Mouse (Mus musculus): ENCODE measurements around the gene Castor1.

The Castor1 gene

GRCm38 (mm10) chr11:4206563-4206962, 11.5 kb upstream of the Castor1 start:
- in situ Hi-C loops (cut with MboI), result no loop called here

- in situ Hi-C loops (cut with MboI), result no loop called here
Measured at GRCm38 (mm10) chr11:4207655-4208054, 10.4 kb upstream of the Castor1 start.

- in situ Hi-C loops (cut with MboI), result no loop called here
Measured at GRCm38 (mm10) chr11:4209556-4209955, 8.5 kb upstream of the Castor1 start.

- in situ Hi-C loops (cut with MboI), result no loop called here
Measured at GRCm38 (mm10) chr11:4210786-4211185, 7.2 kb upstream of the Castor1 start.

GRCm38 (mm10) chr11:4213107-4213506, 4.9 kb upstream of the Castor1 start:
- in situ Hi-C loops (cut with MboI), result no loop called here

GRCm38 (mm10) chr11:4214572-4214971, 3.5 kb upstream of the Castor1 start:
- in situ Hi-C loops (cut with MboI), result no loop called here

- in situ Hi-C loops (cut with MboI), result loop anchor here (5.0 kb wide), 1 partner anchor 42 kb away; the partner anchor contains the start of gene Lif
Measured at GRCm38 (mm10) chr11:4215061-4215460, 3.0 kb upstream of the Castor1 start.

- in situ Hi-C loops (cut with MboI), result loop anchor here (5.0 kb wide), 1 partner anchor 41 kb away; the partner anchor contains the start of gene Lif
Measured at GRCm38 (mm10) chr11:4216248-4217000, 1.6 kb upstream of the Castor1 start.

GRCm38 (mm10) chr11:4218637-4219036, 612 bp downstream of the Castor1 start:
- in situ Hi-C loops (cut with MboI), result loop anchor here (5.0 kb wide), 1 partner anchor 39 kb away; the partner anchor contains the start of gene Lif

- in situ Hi-C loops (cut with MboI), result loop anchor here (5.0 kb wide), 1 partner anchor 38 kb away; the partner anchor contains the start of gene Lif
Measured at GRCm38 (mm10) chr11:4219317-4219751, 1.3 kb downstream of the Castor1 start.

GRCm38 (mm10) chr11:4219908-4220307, 1.9 kb downstream of the Castor1 start:
- in situ Hi-C loops (cut with MboI), result loop anchor here (5.0 kb wide), 1 partner anchor 37 kb away; the partner anchor contains the start of gene Lif

- in situ Hi-C loops (cut with MboI), result no loop called here
Measured at GRCm38 (mm10) chr11:4220443-4221400, 2.7 kb downstream of the Castor1 start.

GRCm38 (mm10) chr11:4222046-4222950, 4.3 kb downstream of the Castor1 start:
- in situ Hi-C loops (cut with MboI), result no loop called here

GRCm38 (mm10) chr11:4223393-4224188, 5.6 kb downstream of the Castor1 start:
- in situ Hi-C loops (cut with MboI), result no loop called here

- in situ Hi-C loops (cut with MboI), result no loop called here
Measured at GRCm38 (mm10) chr11:4224223-4224622, 6.2 kb downstream of the Castor1 start.

GRCm38 (mm10) chr11:4226569-4227325, 8.7 kb downstream of the Castor1 start:
- in situ Hi-C loops (cut with MboI), result no loop called here

GRCm38 (mm10) chr11:4228463-4228862, 10.4 kb downstream of the Castor1 start:
- in situ Hi-C loops (cut with MboI), result no loop called here

- in situ Hi-C loops (cut with MboI), result no loop called here
Measured at GRCm38 (mm10) chr11:4229841-4230240, 11.8 kb downstream of the Castor1 start.

- in situ Hi-C loops (cut with MboI), result no loop called here
Measured at GRCm38 (mm10) chr11:4231435-4231834, 13.4 kb downstream of the Castor1 start.

GRCm38 (mm10) chr11:4232644-4233043, 14.6 kb downstream of the Castor1 start:
- in situ Hi-C loops (cut with MboI), result no loop called here
